Mouse (Mus musculus): ENCODE measurements around the gene Adap1.
"Not testable (repeated sequence)": the region's sequence is repeated elsewhere in the genome, so short reads cannot be mapped to it uniquely, and the experiment has no call there.

Gene Adap1

GRCm38 (mm10) chr5:139351134-139351533 is 25.7 kb upstream of the Adap1 start, which contains the start of gene Cox19:
Gene Cox19 (minus strand): TSS chr5:139351418.
- DNase-seq, result no peak

- no peak for DNase-seq
Measured at GRCm38 (mm10) chr5:139349713-139350112, 24.3 kb upstream of the Adap1 start.

GRCm38 (mm10) chr5:139347225-139347624 is 21.8 kb upstream of the Adap1 start:
- DNase-seq, result no peak

GRCm38 (mm10) chr5:139345364-139345714 is 19.9 kb upstream of the Adap1 start:
- DNase-seq, result no peak

- peak; percentile 98 to 99 for DNase-seq
Measured at GRCm38 (mm10) chr5:139344687-139345363, 19.4 kb upstream of the Adap1 start.

- DNase-seq, result peak; percentile 89 to 91
Measured at GRCm38 (mm10) chr5:139344021-139344686, 18.7 kb upstream of the Adap1 start.

- no peak for DNase-seq
Measured at GRCm38 (mm10) chr5:139338891-139339290, 13.5 kb upstream of the Adap1 start.

- peak in 1 of 2 experiments; percentile 51 for DNase-seq
Measured at GRCm38 (mm10) chr5:139338403-139338802, 13.0 kb upstream of the Adap1 start.

- DNase-seq, result no peak
Measured at GRCm38 (mm10) chr5:139337826-139338370, 12.5 kb upstream of the Adap1 start.

GRCm38 (mm10) chr5:139335634-139336033 is 10.2 kb upstream of the Adap1 start:
- DNase-seq, result no peak

- not testable (repeated sequence) for DNase-seq
Measured at GRCm38 (mm10) chr5:139334394-139334793, 9.0 kb upstream of the Adap1 start.

GRCm38 (mm10) chr5:139333301-139334013 is 8.0 kb upstream of the Adap1 start:
- DNase-seq, result peak in 1 of 2 experiments; percentile 56

- DNase-seq, result no peak
Measured at GRCm38 (mm10) chr5:139332590-139333272, 7.3 kb upstream of the Adap1 start.

GRCm38 (mm10) chr5:139331742-139332141 is 6.3 kb upstream of the Adap1 start:
- DNase-seq, result peak; percentile 92 to 93

- DNase-seq, result no peak
Measured at GRCm38 (mm10) chr5:139330766-139331165, 5.3 kb upstream of the Adap1 start.

GRCm38 (mm10) chr5:139327634-139328020 is 2.2 kb upstream of the Adap1 start:
- DNase-seq, result no peak

GRCm38 (mm10) chr5:139326986-139327633 is 1.7 kb upstream of the Adap1 start:
- no peak for DNase-seq

- DNase-seq, result no peak
Measured at GRCm38 (mm10) chr5:139326111-139326696, 782 bp upstream of the Adap1 start.

GRCm38 (mm10) chr5:139324691-139325394 is 579 bp downstream of the Adap1 start:
- peak; percentile 36 to 56 for DNase-seq

- DNase-seq, result peak; percentile 37 to 58
Measured at GRCm38 (mm10) chr5:139324045-139324491, 1.4 kb downstream of the Adap1 start.

All from kidney, postnatal 4 days (tissue).